Mouse (Mus musculus) hindbrain, postnatal 0 days (tissue): ENCODE data around the gene Sesn3. TPM values are rescaled to one million over a fixed set of nuclear protein-coding genes. Genes with fewer than 3 reads are reported as not detected.
A peak's percentile ranks its signal among the peaks of the same experiment; 100 is the strongest.

Experiments
- ATAC-seq: fragments of 200-750 bp; cut with Nextera tagmentation; 2 replicates; pipeline ENCODE4 v1.8.0; 2017; ENCODE audit warnings: mild to moderate bottlenecking, moderate TSS enrichment, moderate library complexity
- DNase-seq: peaks from one replicate; pipeline ENCODE4 v3.0.0-alpha.2; 2015; ENCODE audit warnings: low spot score
- H3K27ac ChIP-seq: fragments of 300-500 bp; sonication (generic); 2 replicates; pipeline ENCODE4 v1.5.1; 2014; ENCODE audit warnings: mild to moderate bottlenecking
- H3K27me3 ChIP-seq: fragments of 300-500 bp; sonication (generic); 2 replicates; pipeline ENCODE4 v1.6.1; 2014; ENCODE audit warnings: low read length, mixed read lengths; ENCODE audit not compliant: insufficient read depth
- H3K36me3 ChIP-seq: fragments of 300-500 bp; sonication (generic); 2 replicates; pipeline ENCODE4 v1.6.1; 2014; ENCODE audit warnings: low read length, mixed read lengths; ENCODE audit not compliant: insufficient read depth
- H3K4me1 ChIP-seq: fragments of 300-500 bp; sonication (generic); 2 replicates; pipeline ENCODE4 v1.6.1; 2014; ENCODE audit warnings: antibody characterized with exemption, low read length, mixed read lengths; ENCODE audit not compliant: insufficient read depth
- H3K4me2 ChIP-seq: fragments of 300-500 bp; sonication (generic); 2 replicates; pipeline ENCODE4 v1.6.1; 2014; ENCODE audit warnings: low read depth, mild to moderate bottlenecking, low read length, moderate library complexity, mixed read lengths
- H3K4me3 ChIP-seq: fragments of 300-500 bp; sonication (generic); 2 replicates; pipeline ENCODE4 v1.5.1; 2014; ENCODE audit warnings: low read length
- H3K9ac ChIP-seq: fragments of 300-500 bp; sonication (generic); replicated peaks from 2 replicates; pipeline ENCODE4 v1.6.1; 2014; ENCODE audit warnings: mild to moderate bottlenecking, low read length, moderate library complexity, mixed read lengths
- H3K9me3 ChIP-seq: fragments of 300-500 bp; sonication (generic); 2 replicates; pipeline ENCODE4 v1.6.1; 2016; ENCODE audit warnings: low read length, mixed read lengths
- CTCF ChIP-seq: IDR thresholded peaks from 2 replicates; pipeline ENCODE4 v1.5.1; 2016; ENCODE audit warnings: antibody characterized with exemption, control low read depth, low read depth
- WGBS: fragments of 180-500 bp; shearing (Covaris S2); extraction: QIAGEN DNeasy Blood & Tissue Kit; methylation state at CpG from one replicate; pipeline ENCODE4 v1.1.7; 2014; 5-methylcytosine and 5-hydroxymethylcytosine counted together
- polyA plus RNA-seq: library from polyadenylated mRNA; unstranded; fragments of >200 nt; fragmentation: Nextera tagmentation; extraction: Ambion mirVana; gene quantifications from 2 replicates; pipeline ENCODE4 v1.2.1, GENCODE M21; 2015
- total RNA-seq: library from RNA; depleted of rRNA; stranded (reverse); fragments of >200 nt; gene quantifications from 2 replicates; pipeline ENCODE4 v1.2.3, GENCODE M21; 2014

Gene Sesn3
- total and polyA plus RNA-seq, 2 experiments from 2014 or later = 24.0 to 49.3 TPM

DNA sequence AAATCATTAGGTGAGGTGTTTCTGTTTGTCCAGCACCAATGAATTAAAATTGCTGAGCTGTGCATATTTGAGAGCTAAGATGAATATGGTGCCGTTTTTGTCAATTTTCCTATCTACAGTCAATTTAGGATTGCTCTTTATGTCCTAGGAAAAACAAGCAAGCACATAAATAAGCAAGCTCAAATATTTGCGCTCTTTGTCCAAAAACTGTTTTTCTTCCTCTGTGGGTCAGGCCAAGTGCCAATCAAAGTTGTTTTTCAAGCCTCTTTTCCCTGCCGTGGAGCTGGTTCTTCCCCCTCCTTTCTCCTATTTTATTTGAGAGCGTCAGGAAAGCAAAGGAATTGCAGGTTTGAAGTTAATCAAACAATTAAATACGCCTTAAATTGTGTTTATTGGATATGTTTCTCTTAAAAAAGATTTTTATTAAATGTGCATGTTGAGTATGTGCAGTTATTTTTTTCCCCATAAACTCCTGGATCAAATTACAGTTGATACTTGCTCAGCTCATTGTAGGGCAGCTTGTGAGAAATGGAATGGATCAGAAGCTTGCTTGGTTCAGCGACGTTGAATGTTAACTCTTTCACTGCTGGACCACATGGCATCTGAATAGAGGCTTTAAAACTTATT lies 2.6 kb downstream of the Sesn3 start:
- Histone ChIP-seq H3K4me1 (peaks cover 13% of the 10 kb centered on the region; the same call in 1 of the 2 replicates), H3K36me3 (no peaks in the 10 kb centered on the region), H3K4me3 (peak overlapping the region; percentile 93), H3K4me2 (peak overlapping the region; percentile 64), H3K27me3 (no peaks in the 10 kb centered on the region), H3K27ac (peak overlapping the region; percentile 98), H3K9me3 (no peaks in the 10 kb centered on the region), H3K9ac (peak overlapping the region; percentile 89)
- DNase-seq (peak; percentile 52), ATAC-seq (no peak)
- no peak for TF ChIP-seq CTCF
- 0% methylated on average over 7 of the region's 7 CpGs for WGBS

DNA sequence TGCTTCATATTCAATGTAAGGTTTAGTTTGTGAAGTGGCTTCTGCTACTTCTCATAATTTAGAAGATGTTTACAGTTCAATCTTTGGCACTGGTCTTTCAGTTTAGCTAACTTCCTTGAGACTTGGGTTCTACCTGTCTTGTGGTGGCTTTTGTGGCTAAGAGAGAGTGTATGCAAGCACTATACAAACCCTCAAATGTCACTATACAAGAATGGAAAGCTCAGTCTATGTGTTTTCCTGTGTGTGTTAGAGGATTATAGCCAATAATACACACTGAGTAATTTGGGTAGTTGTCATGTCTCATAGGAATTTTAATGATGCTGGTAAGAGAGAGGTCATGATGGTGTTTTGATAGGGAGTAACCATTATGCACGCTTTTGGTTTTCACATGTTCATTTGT lies 5.8 kb downstream of the Sesn3 start:
- H3K9me3 ChIP-seq = no peaks in the 10 kb centered on the region
- H3K36me3 ChIP-seq = no peaks in the 10 kb centered on the region
- H3K4me3 ChIP-seq = no peak overlapping the region
- DNase-seq (no peak), ATAC-seq (no peak)
- no peak overlapping the region for H3K9ac ChIP-seq
- no peak overlapping the region for H3K27ac ChIP-seq
- no peak for TF ChIP-seq CTCF
- H3K4me2 ChIP-seq = no peak overlapping the region
- peaks cover 4% of the 10 kb centered on the region; the same call in 1 of the 2 replicates for H3K4me1 ChIP-seq
- 74% methylated on average over 1 of the region's 1 CpGs for WGBS
- H3K27me3 ChIP-seq = no peaks in the 10 kb centered on the region

DNA sequence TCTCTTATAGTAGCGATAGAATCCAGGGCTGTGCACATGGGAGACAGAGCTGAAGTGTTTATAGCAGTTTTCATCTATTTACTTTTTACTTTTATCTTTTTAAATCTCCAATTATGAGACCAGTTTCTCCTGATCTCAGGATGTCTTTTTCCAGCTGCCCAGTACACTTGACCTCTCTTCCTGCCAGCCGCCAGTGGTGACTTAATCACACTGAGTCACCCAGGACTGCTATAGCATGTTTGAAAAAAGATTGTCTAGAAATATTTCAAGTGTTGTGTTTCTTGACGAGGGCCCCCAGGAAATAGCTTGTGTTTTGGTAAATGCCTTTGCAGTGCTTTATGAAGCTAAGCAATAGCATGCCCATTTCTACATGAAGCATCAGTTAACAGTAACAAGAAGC lies 10.2 kb downstream of the Sesn3 start:
- 64% methylated on average over 3 of the region's 3 CpGs for WGBS
- Histone ChIP-seq H3K4me2 (no peak overlapping the region), H3K27ac (no peak overlapping the region), H3K4me1 (no peaks in the 10 kb centered on the region; the same call in 1 of the 2 replicates), H3K27me3 (no peaks in the 10 kb centered on the region), H3K36me3 (no peaks in the 10 kb centered on the region), H3K4me3 (no peak overlapping the region), H3K9ac (no peak overlapping the region), H3K9me3 (no peaks in the 10 kb centered on the region)
- TF ChIP-seq CTCF = no peak
- DNase-seq = no peak
- no peak for ATAC-seq

DNA sequence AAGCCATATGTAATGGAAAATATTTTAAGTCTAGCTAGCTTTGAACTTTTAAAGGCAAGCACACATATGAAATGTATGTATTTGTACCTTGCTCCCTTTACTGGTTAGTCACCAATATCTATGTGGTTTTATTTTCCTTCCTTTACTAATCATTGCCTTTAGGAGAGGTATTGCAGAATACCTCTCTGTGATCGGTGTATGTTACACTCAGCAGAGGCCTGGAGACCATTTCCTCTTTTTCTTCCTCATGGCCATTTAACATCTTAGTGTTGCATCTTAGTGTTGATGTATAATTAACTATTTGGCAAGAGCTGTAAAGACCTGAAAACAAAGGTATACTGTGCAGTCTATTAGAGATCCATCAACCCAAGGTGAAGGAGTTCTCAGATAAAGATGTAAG lies 12.4 kb downstream of the Sesn3 start:
- WGBS = 86% methylated on average over 1 of the region's 1 CpGs
- no peak for TF ChIP-seq CTCF
- no peak overlapping the region for H3K4me3 ChIP-seq

DNA sequence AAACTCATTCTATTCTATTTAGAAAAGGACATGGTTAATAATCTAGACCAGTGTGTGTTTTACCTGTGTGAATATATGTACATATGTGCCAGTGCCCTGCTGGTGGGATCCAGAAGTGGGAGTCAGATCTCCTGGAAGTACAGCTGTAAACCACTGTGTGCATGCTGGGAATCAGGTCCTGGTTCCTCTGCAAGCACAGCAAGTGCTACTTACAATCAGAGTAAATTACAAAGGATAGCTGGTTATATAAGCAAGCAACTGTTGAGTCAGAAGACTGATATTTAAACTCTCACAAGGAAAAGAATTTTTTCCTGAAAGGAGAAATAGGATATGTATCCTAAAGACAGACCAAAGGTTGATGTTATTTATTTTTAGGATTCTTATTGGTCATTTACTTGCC lies 13.6 kb downstream of the Sesn3 start:
- Histone ChIP-seq H3K36me3 (no peaks in the 10 kb centered on the region), H3K4me1 (no peaks in the 10 kb centered on the region; the same call in 1 of the 2 replicates), H3K27me3 (no peaks in the 10 kb centered on the region), H3K4me3 (no peak overlapping the region), H3K9me3 (no peaks in the 10 kb centered on the region), H3K27ac (no peak overlapping the region), H3K4me2 (no peak overlapping the region), H3K9ac (no peak overlapping the region)
- ATAC-seq = no peak
- no peak for DNase-seq
- TF ChIP-seq CTCF = no peak

More for the DNA sequence above, 12.4 kb downstream of the Sesn3 start:
- H3K9me3 ChIP-seq = no peaks in the 10 kb centered on the region
- no peak for ATAC-seq
- no peak overlapping the region for H3K27ac ChIP-seq
- no peak overlapping the region for H3K4me2 ChIP-seq
- H3K4me1 ChIP-seq = no peaks in the 10 kb centered on the region; the same call in 1 of the 2 replicates
- H3K27me3 ChIP-seq = no peaks in the 10 kb centered on the region
- no peaks in the 10 kb centered on the region for H3K36me3 ChIP-seq
- H3K9ac ChIP-seq = no peak overlapping the region
- DNase-seq = no peak

DNA sequence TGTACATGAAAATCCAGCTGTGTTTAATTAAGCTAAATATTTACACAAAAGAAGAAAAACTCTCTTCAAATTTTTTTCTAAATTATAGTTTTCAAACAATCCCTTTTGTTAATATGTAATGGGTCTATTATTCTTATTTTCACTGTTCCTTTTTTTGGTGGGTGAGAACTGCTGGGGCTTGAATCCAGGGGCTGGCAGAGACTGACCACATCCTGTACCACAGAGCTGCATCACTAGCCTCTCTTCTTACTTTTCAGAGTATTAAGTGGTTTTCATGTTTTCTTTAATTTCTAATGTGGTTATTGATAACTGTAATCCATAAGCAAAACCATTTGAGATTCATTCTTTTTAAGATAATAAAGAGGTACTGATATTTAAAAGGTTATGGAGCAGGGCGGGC lies 19.0 kb downstream of the Sesn3 start:
- Histone ChIP-seq H3K4me1 (no peaks in the 10 kb centered on the region), H3K27ac (no peak overlapping the region), H3K36me3 (no peaks in the 10 kb centered on the region), H3K4me3 (no peak overlapping the region), H3K27me3 (no peaks in the 10 kb centered on the region), H3K4me2 (no peak overlapping the region), H3K9ac (no peak overlapping the region), H3K9me3 (no peaks in the 10 kb centered on the region)
- TF ChIP-seq CTCF = no peak
- 100% methylated on average over 1 of the region's 1 CpGs for WGBS
- ATAC-seq (no peak), DNase-seq (no peak)

DNA sequence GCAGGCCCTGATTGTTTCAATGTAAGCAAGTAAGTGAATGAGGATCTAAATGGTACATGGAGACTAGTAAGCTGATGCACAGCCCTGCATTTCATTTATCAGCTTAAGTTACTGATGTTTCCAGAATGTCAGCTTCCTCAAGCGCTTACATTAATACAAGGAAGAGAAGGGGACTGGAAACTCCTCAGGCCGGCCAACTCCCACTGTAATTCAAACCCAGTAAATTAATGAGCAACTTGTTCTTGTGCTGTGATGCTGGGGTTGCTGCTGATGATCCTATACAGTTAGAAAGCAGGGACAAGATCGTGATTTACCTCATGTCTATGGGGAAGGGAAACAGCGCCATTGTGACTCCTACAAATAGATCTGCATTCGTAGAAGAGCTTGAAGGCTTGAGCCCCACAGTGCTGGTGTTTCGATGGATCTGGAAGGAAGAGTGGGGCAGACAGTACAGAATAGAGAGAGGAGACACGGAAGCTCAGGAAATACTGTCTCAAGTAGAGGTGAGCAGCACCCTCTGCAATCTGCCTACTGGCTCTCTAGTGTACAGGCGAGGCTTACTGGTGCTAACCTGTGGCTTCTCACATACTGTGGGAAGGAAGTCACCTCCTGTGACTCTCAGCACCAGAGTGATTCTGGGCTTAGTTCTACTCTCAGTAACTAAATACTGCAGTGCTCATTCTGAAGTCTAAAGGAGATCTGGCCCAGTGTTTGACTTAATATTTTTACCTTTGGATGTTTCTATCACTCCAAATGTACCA lies 21.0 kb downstream of the Sesn3 start:
- H3K4me2 ChIP-seq = no peak overlapping the region
- H3K9me3 ChIP-seq = no peaks in the 10 kb centered on the region
- H3K9ac ChIP-seq = no peak overlapping the region
- ATAC-seq = no peak
- H3K4me3 ChIP-seq = no peak overlapping the region
- no peaks in the 10 kb centered on the region for H3K4me1 ChIP-seq
- DNase-seq = no peak
- no peak overlapping the region for H3K27ac ChIP-seq
- WGBS = 89% methylated on average over 8 of the region's 8 CpGs
- no peak for TF ChIP-seq CTCF
- H3K36me3 ChIP-seq = no peaks in the 10 kb centered on the region
- H3K27me3 ChIP-seq = no peaks in the 10 kb centered on the region
